Mouse (Mus musculus) testis, postnatal 10 days (tissue): ENCODE measurements at regions not wholly inside any gene's neighbourhood (a gene's known extent, or its start where the extent isn't known, plus 50 kb on each side); places are given as distances from the start of the nearest gene placed in this dataset.

ENCODE experiments used
- DNase-seq: peaks from one replicate; pipeline ENCODE4 v3.0.0; 2021; ENCODE audit warnings: low spot score

DNA sequence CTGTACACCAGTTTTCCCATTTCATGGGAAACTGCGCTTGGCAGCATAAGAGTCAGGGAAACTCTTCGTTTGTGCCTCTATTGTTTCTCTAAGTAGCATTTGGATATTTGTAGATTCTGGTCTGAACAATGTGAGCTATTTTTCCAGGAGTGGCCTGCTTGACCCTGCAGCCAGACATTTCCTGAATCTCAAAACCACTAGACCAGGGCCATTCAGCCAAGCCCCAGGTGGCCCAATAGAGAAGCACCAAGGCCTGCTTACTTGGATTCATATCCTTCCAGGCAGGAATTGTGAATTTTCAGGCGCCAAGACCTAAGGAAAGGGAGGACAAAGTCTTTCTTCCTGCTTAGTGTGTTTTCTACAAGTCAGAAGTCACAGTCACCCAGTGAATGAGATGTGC is 85.9 kb upstream of the Hs3st1 start:
- no peak for DNase-seq

DNA sequence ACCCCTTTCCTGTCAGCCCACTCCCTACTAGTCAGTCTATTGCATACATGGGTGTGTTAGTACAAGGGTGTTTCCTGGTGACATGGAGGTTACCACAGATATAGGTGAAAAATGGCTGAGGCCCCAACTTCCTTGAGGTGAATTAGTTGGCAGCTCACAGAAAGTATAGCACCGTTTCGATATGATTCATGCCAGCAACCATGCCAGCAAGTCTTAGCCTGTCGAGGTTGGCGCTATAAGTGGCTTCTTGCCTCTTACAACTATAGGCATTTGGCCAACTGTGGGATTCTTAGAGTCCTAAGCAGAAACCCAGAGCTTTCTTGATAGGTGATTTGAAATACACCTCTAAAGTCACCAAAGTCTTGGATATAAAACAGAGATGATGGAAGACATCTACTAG is 85.3 kb upstream of the Hs3st1 start:
- no peak for DNase-seq

DNA sequence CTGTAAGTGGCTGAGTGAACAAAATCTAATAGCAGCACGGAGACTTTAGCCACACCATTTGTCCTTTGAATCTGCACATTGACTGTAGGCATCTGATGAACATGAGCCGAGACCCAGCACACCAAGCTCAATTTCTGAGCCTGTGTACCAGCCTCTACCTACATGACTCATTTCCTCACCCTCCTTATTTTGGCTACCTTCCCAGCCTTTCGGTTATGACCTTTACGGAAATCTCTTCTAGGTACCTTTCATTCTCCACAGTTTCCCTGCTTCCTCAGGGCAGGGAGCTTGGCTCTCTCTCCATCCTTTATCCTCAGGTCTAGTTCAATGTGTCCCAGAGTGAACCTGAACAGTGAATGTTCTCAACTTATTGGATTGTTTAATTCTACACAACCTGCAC is 77.3 kb upstream of the Hs3st1 start:
- DNase-seq, result no peak

DNA sequence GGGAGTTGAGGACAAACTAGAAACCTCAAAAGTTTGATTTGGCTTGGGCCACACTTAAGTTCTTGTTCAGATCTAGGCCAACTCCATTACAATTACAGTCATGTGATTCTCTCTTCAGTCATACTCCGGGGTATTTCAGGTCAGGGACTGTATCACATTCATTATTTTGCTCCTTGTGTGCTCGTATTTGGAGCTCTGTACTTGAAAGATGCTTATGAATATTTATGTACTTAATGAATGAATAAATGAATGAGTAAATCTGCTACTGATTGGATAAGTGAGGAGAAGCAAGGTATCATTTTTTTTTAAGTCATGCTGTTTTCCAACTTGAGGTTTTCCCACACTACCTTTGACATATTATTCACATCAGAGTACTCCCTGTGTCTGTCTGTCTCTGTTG is 69.4 kb upstream of the Hs3st1 start:
- no peak for DNase-seq

DNA sequence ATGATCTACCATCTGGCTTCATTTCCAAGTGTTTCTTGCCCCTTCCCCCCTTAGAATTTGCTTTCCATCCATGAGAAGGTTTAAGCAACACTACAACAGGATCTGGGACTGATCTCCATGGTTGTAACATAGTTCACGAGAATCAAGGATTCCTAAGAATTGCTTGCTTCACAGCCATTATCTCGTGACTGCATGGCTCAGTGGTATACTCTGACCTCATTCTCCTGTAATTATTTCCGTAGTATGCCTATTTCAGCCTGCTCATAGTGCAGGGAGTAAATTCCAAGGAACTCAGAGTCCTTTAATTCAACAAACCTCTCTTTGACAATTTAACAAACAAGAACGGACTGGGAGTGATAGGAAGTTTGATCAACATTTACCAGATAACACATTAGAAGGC is 51.4 kb upstream of the Hs3st1 start:
- no peak for DNase-seq
